Mouse (Mus musculus): ENCODE measurements around the gene Slc29a2. TPM values are rescaled to one million over a fixed set of nuclear protein-coding genes. Genes with fewer than 3 reads are reported as not detected.

Slc29a2 gene
- polyA plus RNA-seq (2015; fragmentation: Illumina TruSeq; extraction: RNeasy Lipid Tissue Mini Kit (QIAGEN cat#74804); ENCODE audit: insufficient read depth, low read depth, low replicate concordance), result 1.0 TPM

GRCm38 (mm10) chr19:5023621-5024479 lies at the start of gene Slc29a2:
Gene Slc29a2 (plus strand): TSS chr19:5023860.

GRCm38 (mm10) chr19:4990256-4990625 lies 33.4 kb upstream of the Slc29a2 start, which contains the start of gene Npas4:
Gene Npas4 (minus strand): TSS chr19:4990316.

GRCm38 (mm10) chr19:5038709-5039156 lies 15.1 kb downstream of the Slc29a2 start, which contains the start of the genes B4gat1 and AC124502.3:
Gene B4gat1 (plus strand): TSS chr19:5038826.
Gene AC124502.3 (plus strand): TSS chr19:5038891.

GRCm38 (mm10) chr19:5040862-5041523 lies 17.3 kb downstream of the Slc29a2 start, which contains the start of gene Brms1:
Gene Brms1 (plus strand): TSS chr19:5041354.

GRCm38 (mm10) chr19:5050047-5050905 lies 26.6 kb downstream of the Slc29a2 start, which contains the start of gene Rin1:
Gene Rin1 (plus strand): TSS chr19:5050481.

GRCm38 (mm10) chr19:5067867-5068569 lies 44.4 kb downstream of the Slc29a2 start, which contains the start of gene Cd248:
Gene Cd248 (plus strand): TSS chr19:5068078.

Other genes with a start within 250 kb of the Slc29a2 start
- gene Rbm4, start 230.0 kb upstream of the Slc29a2 start, polyA plus RNA-seq (2015; fragmentation: Illumina TruSeq; extraction: RNeasy Lipid Tissue Mini Kit (QIAGEN cat#74804); ENCODE audit: insufficient read depth, low read depth, low replicate concordance), result 7.2 TPM
- 13.6 TPM for gene Gm21992, start 212.2 kb upstream of the Slc29a2 start, polyA plus RNA-seq (2015; fragmentation: Illumina TruSeq; extraction: RNeasy Lipid Tissue Mini Kit (QIAGEN cat#74804); ENCODE audit: insufficient read depth, low read depth, low replicate concordance)
- gene Rbm14, start 212.2 kb upstream of the Slc29a2 start, polyA plus RNA-seq (2015; fragmentation: Illumina TruSeq; extraction: RNeasy Lipid Tissue Mini Kit (QIAGEN cat#74804); ENCODE audit: insufficient read depth, low read depth, low replicate concordance), result 5.8 TPM
- gene Ccs, start 184.5 kb upstream of the Slc29a2 start, polyA plus RNA-seq (2015; fragmentation: Illumina TruSeq; extraction: RNeasy Lipid Tissue Mini Kit (QIAGEN cat#74804); ENCODE audit: insufficient read depth, low read depth, low replicate concordance), result 30.0 TPM
- not detected for gene Ccdc87, start 184.5 kb upstream of the Slc29a2 start, polyA plus RNA-seq (2015; fragmentation: Illumina TruSeq; extraction: RNeasy Lipid Tissue Mini Kit (QIAGEN cat#74804); ENCODE audit: insufficient read depth, low read depth, low replicate concordance)
- gene Ctsf, start 168.7 kb upstream of the Slc29a2 start, polyA plus RNA-seq (2015; fragmentation: Illumina TruSeq; extraction: RNeasy Lipid Tissue Mini Kit (QIAGEN cat#74804); ENCODE audit: insufficient read depth, low read depth, low replicate concordance), result 21.8 TPM
- gene Actn3, start 146.0 kb upstream of the Slc29a2 start, polyA plus RNA-seq (2015; fragmentation: Illumina TruSeq; extraction: RNeasy Lipid Tissue Mini Kit (QIAGEN cat#74804); ENCODE audit: insufficient read depth, low read depth, low replicate concordance), result not detected
- gene Zdhhc24, start 145.2 kb upstream of the Slc29a2 start, polyA plus RNA-seq (2015; fragmentation: Illumina TruSeq; extraction: RNeasy Lipid Tissue Mini Kit (QIAGEN cat#74804); ENCODE audit: insufficient read depth, low read depth, low replicate concordance), result 1.8 TPM
- gene Bbs1, start 117.2 kb upstream of the Slc29a2 start, polyA plus RNA-seq (2015; fragmentation: Illumina TruSeq; extraction: RNeasy Lipid Tissue Mini Kit (QIAGEN cat#74804); ENCODE audit: insufficient read depth, low read depth, low replicate concordance), result 1.2 TPM
- gene Dpp3, start 95.6 kb upstream of the Slc29a2 start, polyA plus RNA-seq (2015; fragmentation: Illumina TruSeq; extraction: RNeasy Lipid Tissue Mini Kit (QIAGEN cat#74804); ENCODE audit: insufficient read depth, low read depth, low replicate concordance), result 16.6 TPM
- gene Peli3, start 80.7 kb upstream of the Slc29a2 start, polyA plus RNA-seq (2015; fragmentation: Illumina TruSeq; extraction: RNeasy Lipid Tissue Mini Kit (QIAGEN cat#74804); ENCODE audit: insufficient read depth, low read depth, low replicate concordance), result 0.83 TPM
- 13.0 TPM for gene Mrpl11, start 61.7 kb upstream of the Slc29a2 start, polyA plus RNA-seq (2015; fragmentation: Illumina TruSeq; extraction: RNeasy Lipid Tissue Mini Kit (QIAGEN cat#74804); ENCODE audit: insufficient read depth, low read depth, low replicate concordance)
- gene Npas4, start 33.5 kb upstream of the Slc29a2 start, polyA plus RNA-seq (2015; fragmentation: Illumina TruSeq; extraction: RNeasy Lipid Tissue Mini Kit (QIAGEN cat#74804); ENCODE audit: insufficient read depth, low read depth, low replicate concordance), result 0.54 TPM
- gene B4gat1, start 15.0 kb downstream of the Slc29a2 start, polyA plus RNA-seq (2015; fragmentation: Illumina TruSeq; extraction: RNeasy Lipid Tissue Mini Kit (QIAGEN cat#74804); ENCODE audit: insufficient read depth, low read depth, low replicate concordance), result 0.83 TPM
- gene AC124502.3, start 15.0 kb downstream of the Slc29a2 start, polyA plus RNA-seq (2015; fragmentation: Illumina TruSeq; extraction: RNeasy Lipid Tissue Mini Kit (QIAGEN cat#74804); ENCODE audit: insufficient read depth, low read depth, low replicate concordance), result 3.4 TPM
- 5.6 TPM for gene Brms1, start 17.5 kb downstream of the Slc29a2 start, polyA plus RNA-seq (2015; fragmentation: Illumina TruSeq; extraction: RNeasy Lipid Tissue Mini Kit (QIAGEN cat#74804); ENCODE audit: insufficient read depth, low read depth, low replicate concordance)
- 2.4 TPM for gene Rin1, start 26.6 kb downstream of the Slc29a2 start, polyA plus RNA-seq (2015; fragmentation: Illumina TruSeq; extraction: RNeasy Lipid Tissue Mini Kit (QIAGEN cat#74804); ENCODE audit: insufficient read depth, low read depth, low replicate concordance)
- gene Cd248, start 44.2 kb downstream of the Slc29a2 start, polyA plus RNA-seq (2015; fragmentation: Illumina TruSeq; extraction: RNeasy Lipid Tissue Mini Kit (QIAGEN cat#74804); ENCODE audit: insufficient read depth, low read depth, low replicate concordance), result 15.5 TPM
- gene Tmem151a, start 61.7 kb downstream of the Slc29a2 start, polyA plus RNA-seq (2015; fragmentation: Illumina TruSeq; extraction: RNeasy Lipid Tissue Mini Kit (QIAGEN cat#74804); ENCODE audit: insufficient read depth, low read depth, low replicate concordance), result 3.4 TPM
- gene Yif1a, start 64.7 kb downstream of the Slc29a2 start, polyA plus RNA-seq (2015; fragmentation: Illumina TruSeq; extraction: RNeasy Lipid Tissue Mini Kit (QIAGEN cat#74804); ENCODE audit: insufficient read depth, low read depth, low replicate concordance), result 17.2 TPM
- 0.92 TPM for gene Cnih2, start 74.7 kb downstream of the Slc29a2 start, polyA plus RNA-seq (2015; fragmentation: Illumina TruSeq; extraction: RNeasy Lipid Tissue Mini Kit (QIAGEN cat#74804); ENCODE audit: insufficient read depth, low read depth, low replicate concordance)
- gene Rab1b, start 83.2 kb downstream of the Slc29a2 start, polyA plus RNA-seq (2015; fragmentation: Illumina TruSeq; extraction: RNeasy Lipid Tissue Mini Kit (QIAGEN cat#74804); ENCODE audit: insufficient read depth, low read depth, low replicate concordance), result 28.5 TPM
- gene Klc2, start 94.7 kb downstream of the Slc29a2 start, polyA plus RNA-seq (2015; fragmentation: Illumina TruSeq; extraction: RNeasy Lipid Tissue Mini Kit (QIAGEN cat#74804); ENCODE audit: insufficient read depth, low read depth, low replicate concordance), result 5.4 TPM
- gene Pacs1, start 249.3 kb downstream of the Slc29a2 start, polyA plus RNA-seq (2015; fragmentation: Illumina TruSeq; extraction: RNeasy Lipid Tissue Mini Kit (QIAGEN cat#74804); ENCODE audit: insufficient read depth, low read depth, low replicate concordance), result 3.9 TPM